Mouse (Mus musculus) layer of hippocampus, adult 18-20 months (tissue): Measurements from ENCODE around the gene Astn2. TPM values are rescaled to one million over a fixed set of nuclear protein-coding genes. Genes with fewer than 3 reads are reported as not detected.

ENCODE experiments used
- DNase-seq, 2 experiments: peaks; one replicate each; pipeline ENCODE4 v3.0.0; 2022; ENCODE audit warnings: low spot score in 2 of 2
- total RNA-seq, 2 experiments: library from RNA; stranded (reverse); gene quantifications; 2 replicates each; pipeline ENCODE4 v1.2.3; 2021

Astn2 gene
- total RNA-seq, 2 experiments from 2014 or later: 23.6 to 24.0 TPM

GRCm38 (mm10) chr4:65341766-65342165, 1062.6 kb downstream of the Astn2 start:
- DNase-seq: no peak

DNA sequence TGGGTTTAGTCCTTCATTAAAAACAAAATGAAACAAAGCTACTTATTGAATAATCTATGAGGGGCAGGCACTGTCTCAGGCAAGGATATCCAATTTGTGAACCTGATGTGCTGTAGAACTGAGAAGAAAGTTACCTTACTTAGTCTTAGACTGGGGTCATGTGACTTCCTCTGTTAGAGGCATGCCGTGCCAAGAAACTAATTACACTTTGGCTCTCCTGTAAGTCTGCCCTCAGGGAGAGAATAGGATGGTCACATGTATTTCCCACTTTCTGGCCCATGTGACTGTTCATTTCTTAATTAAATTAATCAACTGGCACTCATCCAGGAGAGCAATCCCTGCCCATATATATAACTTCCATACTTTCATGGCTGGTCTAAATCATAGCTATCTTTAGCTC, 1070.7 kb downstream of the Astn2 start:
- no peak for DNase-seq
